Mouse (Mus musculus) myocyte (in vitro differentiated cells): ENCODE data around the gene Cfap126. TPM values are rescaled to one million over a fixed set of nuclear protein-coding genes. Genes with fewer than 3 reads are reported as not detected.
"Not testable (repeated sequence)": the region's sequence is repeated elsewhere in the genome, so short reads cannot be mapped to it uniquely, and the experiment has no call there.

ENCODE experiments used
- H3K27me3 ChIP-seq: one replicate; pipeline ENCODE4 v1.6.1; 2011; ENCODE audit not compliant: control insufficient read depth, insufficient read depth, insufficient read length
- H3K36me3 ChIP-seq: one replicate; pipeline ENCODE4 v1.6.1; 2011; ENCODE audit not compliant: control insufficient read depth, insufficient read depth
- H3K4me2 ChIP-seq: one replicate; pipeline ENCODE4 v1.6.1; 2011; ENCODE audit warnings: low read depth, control low read depth
- H3K4me3 ChIP-seq: one replicate; pipeline ENCODE4 v1.5.1; 2011; ENCODE audit warnings: mild to moderate bottlenecking, control low read depth, moderate library complexity
- H3K79me2 ChIP-seq: one replicate; pipeline ENCODE4 v1.6.1; 2011; ENCODE audit not compliant: control insufficient read depth, insufficient read depth
- H3ac ChIP-seq: one replicate; pipeline ENCODE4 v1.6.1; 2011; ENCODE audit not compliant: control insufficient read depth, insufficient read length
- CEBPB ChIP-seq: IDR thresholded peaks from 2 replicates; pipeline ENCODE4 v1.6.1; 2011; ENCODE audit warnings: mild to moderate bottlenecking, moderate library complexity; ENCODE audit not compliant: poor library complexity, insufficient read depth, severe bottlenecking
- E2F4 ChIP-seq: IDR thresholded peaks from one replicate; pipeline ENCODE4 v1.6.1; 2011; ENCODE audit warnings: mild to moderate bottlenecking, control low read depth, moderate library complexity; ENCODE audit not compliant: insufficient read depth
- MAX ChIP-seq: IDR thresholded peaks from one replicate; pipeline ENCODE4 v1.6.1; 2011; ENCODE audit warnings: low read depth, mild to moderate bottlenecking, control low read depth
- MYOD1 ChIP-seq, 3 experiments: IDR thresholded peaks; one replicate each; pipeline ENCODE4 v1.6.1; 2011; ENCODE audit warnings: control low read depth in 2 of 3, low read depth in 2 of 3, mild to moderate bottlenecking in 2 of 3, moderate library complexity in 1 of 3; ENCODE audit not compliant: insufficient read length in 2 of 3, control insufficient read depth in 1 of 3
- MYOG ChIP-seq, 3 experiments: IDR thresholded peaks; one replicate each; pipeline ENCODE4 v1.6.1; 2011; ENCODE audit warnings: control low read depth in 2 of 3, low read depth in 2 of 3, mild to moderate bottlenecking in 2 of 3; ENCODE audit not compliant: insufficient read length in 2 of 3, control insufficient read depth in 1 of 3, insufficient read depth in 1 of 3
- POLR2A ChIP-seq: IDR thresholded peaks from one replicate; pipeline ENCODE4 v1.6.1; 2011; ENCODE audit warnings: low read depth, mild to moderate bottlenecking, control low read depth, moderate library complexity; ENCODE audit not compliant: insufficient read length
- POLR2AphosphoS2 ChIP-seq: IDR thresholded peaks from one replicate; pipeline ENCODE4 v1.6.1; 2011; ENCODE audit warnings: low read depth, control low read depth; ENCODE audit not compliant: insufficient read length
- REST ChIP-seq: IDR thresholded peaks from one replicate; pipeline ENCODE4 v1.6.1; 2011; ENCODE audit warnings: mild to moderate bottlenecking, control low read depth, moderate library complexity; ENCODE audit not compliant: insufficient read depth, insufficient read length
- SRF ChIP-seq: IDR thresholded peaks from one replicate; pipeline ENCODE4 v1.6.1; 2011; ENCODE audit warnings: low read depth; ENCODE audit not compliant: control insufficient read depth, insufficient read length
- TCF12 ChIP-seq: IDR thresholded peaks from one replicate; pipeline ENCODE4 v1.6.1; 2011; ENCODE audit warnings: mild to moderate bottlenecking, control low read depth; ENCODE audit not compliant: poor library complexity, insufficient read depth, severe bottlenecking
- TCF3 ChIP-seq: IDR thresholded peaks from one replicate; pipeline ENCODE4 v1.6.1; 2011; ENCODE audit warnings: low read depth, control low read depth; ENCODE audit not compliant: insufficient read length
- USF1 ChIP-seq: IDR thresholded peaks from one replicate; pipeline ENCODE4 v1.6.1; 2011; ENCODE audit warnings: low read depth, mild to moderate bottlenecking, control low read depth, moderate library complexity
- polyA plus RNA-seq: library from polyadenylated mRNA; unstranded; fragments of >200 nt; fragmentation: generic; extraction: Trizol; gene quantifications from one replicate; pipeline ENCODE4 v1.2.1, GENCODE M21; 2012; ENCODE audit warnings: missing spikeins

Gene Cfap126
- polyA plus RNA-seq, 1 experiment, result 2.2 TPM

DNA sequence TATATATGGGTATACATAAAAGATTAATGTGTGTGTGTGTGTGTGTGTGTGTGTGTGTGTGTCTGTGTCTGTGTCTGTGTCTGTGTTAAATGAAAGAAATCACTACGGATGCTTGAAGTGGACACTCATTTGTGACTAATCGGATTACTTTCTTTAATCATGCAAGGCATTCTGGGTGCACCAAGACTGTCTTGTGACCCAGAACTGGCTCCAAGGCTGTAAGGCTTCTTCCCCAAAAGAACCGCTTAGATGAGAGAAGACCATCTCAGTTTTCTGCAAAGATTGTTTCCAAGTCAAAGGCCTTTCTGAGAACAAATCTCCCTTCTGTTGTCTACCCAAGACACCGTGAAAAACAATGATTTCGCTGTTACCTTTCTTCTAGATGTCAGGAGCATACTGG lies 36.5 kb upstream of the Cfap126 start:
- H3K27me3 ChIP-seq, H3ac ChIP-seq, H3K79me2 ChIP-seq, H3K4me3 ChIP-seq, H3K4me2 ChIP-seq, H3K36me3 ChIP-seq: not testable (repeated sequence)

- H3K4me2 ChIP-seq, H3K36me3 ChIP-seq, H3K27me3 ChIP-seq, H3K79me2 ChIP-seq, H3ac ChIP-seq, H3K4me3 ChIP-seq: not testable (repeated sequence)
Measured at GRCm38 (mm10) chr1:171077955-171078354, 35.8 kb upstream of the Cfap126 start.

DNA sequence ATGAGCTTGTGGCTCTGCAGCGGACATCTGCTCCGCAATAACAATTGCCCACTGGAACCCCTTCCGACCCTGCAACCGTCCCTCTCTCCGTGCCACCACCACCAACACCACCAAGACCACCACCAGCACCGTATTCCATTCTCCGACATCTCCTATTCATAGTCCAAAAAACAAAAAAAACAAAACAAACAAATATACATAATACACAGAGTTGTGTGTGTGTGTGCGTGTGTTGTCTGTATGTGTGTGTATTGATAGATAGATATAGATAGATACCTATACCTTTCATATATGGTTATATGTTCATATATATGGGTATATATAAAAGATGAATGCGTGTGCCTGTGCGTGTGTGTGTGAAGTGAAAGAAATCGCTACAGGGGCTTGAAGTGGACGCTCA lies 35.3 kb upstream of the Cfap126 start:
- H3K27me3 ChIP-seq, H3ac ChIP-seq, H3K4me2 ChIP-seq, H3K79me2 ChIP-seq, H3K4me3 ChIP-seq, H3K36me3 ChIP-seq: not testable (repeated sequence)

DNA sequence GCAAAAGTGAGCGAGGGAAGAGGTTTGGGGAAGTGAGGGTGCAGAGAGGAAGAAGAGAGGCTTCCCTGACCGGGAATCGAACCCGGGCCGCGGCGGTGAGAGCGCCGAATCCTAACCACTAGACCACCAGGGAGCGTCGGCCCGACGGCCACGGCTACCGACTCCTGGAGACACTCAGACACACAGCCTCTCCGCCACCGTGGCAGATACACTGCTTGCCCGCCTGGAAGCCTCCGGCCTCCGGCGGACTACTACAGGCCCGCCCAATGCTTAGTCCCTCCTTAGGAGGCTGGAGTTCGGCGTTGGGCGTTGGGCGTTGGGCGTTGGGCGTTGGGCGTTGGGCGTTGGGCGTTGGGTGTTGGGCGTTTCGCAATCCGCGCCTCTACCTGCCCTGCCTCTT lies 34.4 kb upstream of the Cfap126 start:
- not testable (repeated sequence) for H3ac ChIP-seq, H3K4me2 ChIP-seq

GRCm38 (mm10) chr1:171079825-171080224 lies 33.9 kb upstream of the Cfap126 start:
- H3K4me3 ChIP-seq, H3K4me2 ChIP-seq, H3ac ChIP-seq, H3K27me3 ChIP-seq, H3K36me3 ChIP-seq, H3K79me2 ChIP-seq: not testable (repeated sequence)

More for the DNA sequence above, 34.4 kb upstream of the Cfap126 start:
- H3K27me3 ChIP-seq, H3K36me3 ChIP-seq, H3K4me3 ChIP-seq, H3K79me2 ChIP-seq: not testable (repeated sequence)

- not testable (repeated sequence) for H3K79me2 ChIP-seq, H3K27me3 ChIP-seq, H3K36me3 ChIP-seq, H3ac ChIP-seq, H3K4me3 ChIP-seq, H3K4me2 ChIP-seq
Measured at GRCm38 (mm10) chr1:171081512-171082231, 32.0 kb upstream of the Cfap126 start.

GRCm38 (mm10) chr1:171085718-171086117 lies 28.0 kb upstream of the Cfap126 start:
- no peaks in the 10 kb centered on the region for H3K79me2 ChIP-seq
- no peak overlapping the region for H3K4me3 ChIP-seq
- H3ac ChIP-seq, result no peak overlapping the region
- no peaks in the 10 kb centered on the region for H3K36me3 ChIP-seq
- TF ChIP-seq POLR2AphosphoS2 (no peak), SRF (no peak), CEBPB (no peak), MAX (no peak), E2F4 (no peak), TCF12 (no peak), REST (no peak), POLR2A (no peak), MYOG (IDR thresholded peaks at IDR 0.05; ENCODE audit: control insufficient read depth in 1 of 3, insufficient read depth in 1 of 3, insufficient read length in 2 of 3, low read depth in 2 of 3) (no peak), TCF3 (no peak), USF1 (no peak), MYOD1 (IDR thresholded peaks at IDR 0.05; ENCODE audit: control insufficient read depth in 1 of 3, insufficient read length in 2 of 3, low read depth in 2 of 3) (no peak)
- H3K27me3 ChIP-seq, result no peaks in the 10 kb centered on the region
- no peak overlapping the region for H3K4me2 ChIP-seq

GRCm38 (mm10) chr1:171088237-171088869 lies 25.4 kb upstream of the Cfap126 start:
- H3K4me2 ChIP-seq, result peak overlapping the region; percentile 31
- not testable (repeated sequence) for H3ac ChIP-seq, H3K4me3 ChIP-seq, H3K36me3 ChIP-seq, H3K27me3 ChIP-seq, H3K79me2 ChIP-seq
